Mouse (Mus musculus) midbrain, embryonic 14.5 days (tissue): ENCODE data around the gene Gse1. TPM values are rescaled to one million over a fixed set of nuclear protein-coding genes. Genes with fewer than 3 reads are reported as not detected.

ENCODE experiments used
- ATAC-seq: fragments of 200-750 bp; cut with Nextera tagmentation; 2 replicates; pipeline ENCODE4 v1.8.0; 2017; ENCODE audit warnings: moderate number of reproducible peaks, moderate library complexity; ENCODE audit not compliant: low FRiP score, low TSS enrichment
- DNase-seq: peaks from one replicate; pipeline ENCODE4 v3.0.0-alpha.2; 2015
- H3K27ac ChIP-seq: fragments of 300-500 bp; sonication (generic); replicated peaks from 2 replicates; pipeline ENCODE4 v1.5.1; 2014; ENCODE audit warnings: mild to moderate bottlenecking, low read depth, low read length, moderate library complexity
- H3K27me3 ChIP-seq: fragments of 300-500 bp; sonication (generic); 2 replicates; pipeline ENCODE4 v1.6.1; 2014; ENCODE audit warnings: low read length, control low read depth, mixed read lengths; ENCODE audit not compliant: control insufficient read depth, insufficient read depth
- H3K36me3 ChIP-seq: fragments of 300-500 bp; sonication (generic); 2 replicates; pipeline ENCODE4 v1.6.1; 2014; ENCODE audit warnings: low read length, control low read depth; ENCODE audit not compliant: control insufficient read depth, insufficient read depth
- H3K4me1 ChIP-seq: fragments of 300-500 bp; sonication (generic); 2 replicates; pipeline ENCODE4 v1.6.1; 2014; ENCODE audit warnings: mild to moderate bottlenecking, antibody characterized with exemption, low read length, control low read depth; ENCODE audit not compliant: control insufficient read depth, insufficient read depth
- H3K4me2 ChIP-seq: fragments of 300-500 bp; sonication (generic); 2 replicates; pipeline ENCODE4 v1.6.1; 2014; ENCODE audit warnings: mild to moderate bottlenecking, low read length, moderate library complexity
- H3K4me3 ChIP-seq: fragments of 300-500 bp; sonication (generic); replicated peaks from 2 replicates; pipeline ENCODE4 v1.5.1; 2014; ENCODE audit warnings: low read depth, low read length
- H3K9ac ChIP-seq: fragments of 300-500 bp; sonication (generic); replicated peaks from 2 replicates; pipeline ENCODE4 v1.6.1; 2014; ENCODE audit warnings: mild to moderate bottlenecking, low read length, moderate library complexity
- H3K9me3 ChIP-seq: fragments of 300-500 bp; sonication (generic); 2 replicates; pipeline ENCODE4 v1.6.1; 2016; ENCODE audit warnings: low read length, control low read depth, mixed read lengths; ENCODE audit not compliant: control insufficient read depth
- WGBS: fragments of 180-500 bp; shearing (Covaris S2); extraction: QIAGEN DNeasy Blood & Tissue Kit; methylation state at CpG from one replicate; pipeline ENCODE4 v1.1.7; 2014; 5-methylcytosine and 5-hydroxymethylcytosine counted together
- polyA plus RNA-seq: library from polyadenylated mRNA; unstranded; fragments of >200 nt; fragmentation: Nextera tagmentation; extraction: Ambion mirVana; gene quantifications from 2 replicates; pipeline ENCODE4 v1.2.1, GENCODE M21; 2014

Gse1 gene
- polyA plus RNA-seq, 1 experiment from 2014 or later: 28.6 TPM

DNA sequence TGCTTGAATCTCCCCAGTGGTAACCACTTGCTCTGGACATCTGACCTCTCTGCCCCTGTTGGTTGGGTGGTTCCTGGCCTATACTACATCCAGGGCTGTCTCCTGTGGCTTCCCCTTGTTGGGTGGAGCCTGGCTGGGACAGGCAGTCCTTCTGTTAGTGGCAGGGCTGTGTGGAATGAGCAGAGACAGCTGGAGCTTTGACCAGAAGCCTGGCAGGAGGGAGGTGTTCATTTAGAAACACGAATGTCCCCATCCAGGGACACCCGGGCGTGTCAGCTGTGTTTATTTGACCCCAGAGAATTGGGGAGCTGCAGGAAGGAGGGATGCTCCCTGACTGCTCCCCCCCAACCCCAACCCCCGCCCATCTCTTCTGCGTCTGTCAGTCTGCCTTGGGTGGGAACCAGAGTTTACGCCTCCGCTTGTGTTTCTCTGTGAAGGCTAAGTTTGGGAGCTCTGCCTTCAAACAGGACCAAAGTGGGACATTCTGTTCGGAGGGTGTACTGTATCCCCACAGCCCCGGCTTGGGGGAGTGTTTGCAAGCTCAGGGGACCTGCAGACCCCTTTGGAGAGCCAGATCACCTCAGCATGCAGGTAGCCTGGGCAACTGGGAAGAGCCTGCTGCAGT, 23.3 kb downstream of the Gse1 start:
- peaks cover 15% of the 10 kb centered on the region for H3K4me1 ChIP-seq
- peak overlapping the region; percentile 77 for H3K27ac ChIP-seq
- WGBS: 67% methylated on average over 9 of the region's 9 CpGs
- H3K9ac ChIP-seq: 0 out of 2 replicates have a peak overlapping the region, but pooled peaks have one; percentile 10
- H3K4me3 ChIP-seq: no peak overlapping the region
- DNase-seq (no peak), ATAC-seq (no peak; the same call in 1 of the 2 replicates)
- H3K36me3 ChIP-seq: no peaks in the 10 kb centered on the region
- H3K4me2 ChIP-seq: peak overlapping the region; percentile 15; the same call in 1 of the 2 replicates
- no peaks in the 10 kb centered on the region for H3K27me3 ChIP-seq
- no peaks in the 10 kb centered on the region for H3K9me3 ChIP-seq

GRCm38 (mm10) chr8:120253626-120254025, 25.4 kb downstream of the Gse1 start:
- no peak for DNase-seq
- 88% methylated on average over 8 of the region's 8 CpGs for WGBS
- H3K4me3 ChIP-seq: no peak overlapping the region
- H3K27me3 ChIP-seq: no peaks in the 10 kb centered on the region
- H3K4me1 ChIP-seq: peaks cover 15% of the 10 kb centered on the region
- H3K36me3 ChIP-seq: no peaks in the 10 kb centered on the region
- H3K27ac ChIP-seq: no peak overlapping the region
- H3K9me3 ChIP-seq: no peaks in the 10 kb centered on the region
- ATAC-seq: no peak
- H3K4me2 ChIP-seq: no peak overlapping the region
- H3K9ac ChIP-seq: no peak overlapping the region

- Histone ChIP-seq H3K27ac (no peak overlapping the region), H3K9me3 (no peaks in the 10 kb centered on the region), H3K4me3 (no peak overlapping the region), H3K4me1 (peaks cover 14% of the 10 kb centered on the region), H3K27me3 (no peaks in the 10 kb centered on the region), H3K36me3 (no peaks in the 10 kb centered on the region), H3K4me2 (no peak overlapping the region), H3K9ac (no peak overlapping the region)
- no peak for ATAC-seq
- 88% methylated on average over 6 of the region's 6 CpGs for WGBS
- DNase-seq: no peak
Measured at GRCm38 (mm10) chr8:120255406-120255987, 27.2 kb downstream of the Gse1 start.

DNA sequence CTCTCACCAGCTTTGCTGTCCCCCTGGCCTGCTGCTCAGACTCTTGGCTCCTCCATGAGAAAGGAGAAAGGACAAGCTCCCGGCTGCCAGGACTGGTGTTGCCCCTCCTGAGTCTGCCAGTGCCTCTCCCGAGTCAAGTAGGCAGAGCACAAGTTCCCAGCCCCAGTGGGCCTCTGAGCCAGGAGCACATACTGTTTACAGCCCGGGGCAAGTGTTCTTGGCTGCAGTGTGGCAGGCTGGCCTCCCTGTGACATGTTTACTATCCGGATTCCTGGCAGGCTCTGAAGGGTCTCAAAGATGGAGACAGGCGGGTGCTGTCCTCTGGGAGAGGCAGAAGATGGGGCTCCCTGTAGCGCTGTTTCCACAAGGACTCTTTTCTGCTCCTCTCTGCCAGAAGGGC, 28.7 kb downstream of the Gse1 start:
- no peaks in the 10 kb centered on the region for H3K27me3 ChIP-seq
- H3K36me3 ChIP-seq: no peaks in the 10 kb centered on the region
- H3K4me3 ChIP-seq: no peak overlapping the region
- no peak overlapping the region for H3K9ac ChIP-seq
- 54% methylated on average over 6 of the region's 6 CpGs for WGBS
- ATAC-seq (no peak), DNase-seq (peak; percentile 45)
- H3K9me3 ChIP-seq: no peaks in the 10 kb centered on the region
- peaks cover 12% of the 10 kb centered on the region for H3K4me1 ChIP-seq
- no peak overlapping the region for H3K27ac ChIP-seq
- no peak overlapping the region for H3K4me2 ChIP-seq

DNA sequence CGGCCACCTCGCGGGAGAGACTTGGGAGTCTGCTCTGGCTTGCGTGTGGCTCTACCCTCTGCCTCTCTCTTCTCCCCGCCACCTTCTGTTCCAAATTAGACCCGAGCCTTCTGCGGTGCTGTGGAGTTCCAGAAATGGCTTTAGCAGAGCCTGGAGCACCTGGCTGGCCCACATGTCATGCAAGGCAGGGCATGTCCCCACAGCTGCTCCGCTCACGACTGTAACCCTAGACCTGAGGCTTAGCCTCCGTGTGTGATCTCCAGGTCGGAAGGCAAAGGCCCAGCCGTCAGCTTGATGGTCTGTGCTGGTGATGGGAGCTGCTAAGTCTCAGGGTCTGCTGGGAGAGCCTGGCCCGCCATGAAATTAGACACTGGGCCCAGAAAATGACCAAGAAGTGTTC, 30.9 kb downstream of the Gse1 start:
- WGBS: 95% methylated on average over 13 of the region's 13 CpGs
- no peak overlapping the region for H3K4me2 ChIP-seq
- no peak for ATAC-seq
- no peaks in the 10 kb centered on the region for H3K9me3 ChIP-seq
- no peaks in the 10 kb centered on the region for H3K27me3 ChIP-seq
- H3K9ac ChIP-seq: no peak overlapping the region
- no peak for DNase-seq
- no peak overlapping the region for H3K4me3 ChIP-seq
- peaks cover 12% of the 10 kb centered on the region for H3K4me1 ChIP-seq
- no peak overlapping the region for H3K27ac ChIP-seq
- H3K36me3 ChIP-seq: no peaks in the 10 kb centered on the region

DNA sequence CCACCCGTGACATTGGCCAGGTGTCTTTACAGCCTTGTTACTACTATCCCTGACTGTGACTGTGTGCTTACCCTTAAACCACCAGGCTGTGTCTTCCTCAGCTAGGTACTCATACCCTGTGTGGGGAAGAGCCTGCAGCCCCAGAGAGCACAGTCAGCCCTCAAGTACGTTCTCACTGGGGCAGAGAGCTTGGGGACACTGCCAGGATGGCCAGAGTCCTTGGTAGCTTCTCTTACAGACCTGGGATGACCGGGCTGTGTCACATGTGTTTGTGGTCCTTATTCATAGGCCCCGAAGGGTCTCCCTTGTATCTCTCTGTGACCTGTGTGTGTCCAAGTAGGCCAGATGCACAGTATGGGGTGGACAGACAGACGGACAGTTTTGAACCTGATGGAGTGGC, 32.4 kb downstream of the Gse1 start:
- 85% methylated on average over 5 of the region's 5 CpGs for WGBS
- H3K27me3 ChIP-seq: no peaks in the 10 kb centered on the region
- H3K4me1 ChIP-seq: peaks cover 20% of the 10 kb centered on the region
- H3K4me2 ChIP-seq: no peak overlapping the region
- H3K27ac ChIP-seq: no peak overlapping the region
- ATAC-seq (no peak), DNase-seq (no peak)
- no peak overlapping the region for H3K4me3 ChIP-seq
- H3K9ac ChIP-seq: no peak overlapping the region
- H3K9me3 ChIP-seq: no peaks in the 10 kb centered on the region
- no peaks in the 10 kb centered on the region for H3K36me3 ChIP-seq

GRCm38 (mm10) chr8:120261338-120262120, 33.3 kb downstream of the Gse1 start:
- ATAC-seq (no peak), DNase-seq (peak; percentile 18)
- 36% methylated on average over 21 of the region's 21 CpGs for WGBS
- Histone ChIP-seq H3K27ac (0 out of 2 replicates have a peak overlapping the region, but pooled peaks have one; percentile 13), H3K4me1 (peaks cover 23% of the 10 kb centered on the region), H3K4me2 (0 out of 2 replicates have a peak overlapping the region, but pooled peaks have one; percentile 22), H3K9ac (no peak overlapping the region; the same call in 1 of the 2 replicates), H3K27me3 (no peaks in the 10 kb centered on the region), H3K4me3 (no peak overlapping the region), H3K36me3 (no peaks in the 10 kb centered on the region), H3K9me3 (no peaks in the 10 kb centered on the region)

GRCm38 (mm10) chr8:120263879-120264278, 35.6 kb downstream of the Gse1 start:
- Histone ChIP-seq H3K27me3 (no peaks in the 10 kb centered on the region), H3K36me3 (no peaks in the 10 kb centered on the region), H3K4me3 (no peak overlapping the region), H3K9ac (no peak overlapping the region), H3K9me3 (no peaks in the 10 kb centered on the region), H3K4me2 (no peak overlapping the region), H3K4me1 (peaks cover 31% of the 10 kb centered on the region), H3K27ac (peak overlapping the region; percentile 80; the same call in 1 of the 2 replicates)
- WGBS: 89% methylated on average over 5 of the region's 5 CpGs
- DNase-seq: no peak
- ATAC-seq: no peak
